Mouse (Mus musculus) embryonic facial prominence, embryonic 11.5 days (tissue): ENCODE measurements at regions not wholly inside any gene's neighbourhood (a gene's known extent, or its start where the extent isn't known, plus 50 kb on each side); places are given as distances from the start of the nearest gene placed in this dataset.

ENCODE experiments used
- ATAC-seq: fragments of 200-750 bp; cut with Nextera tagmentation; replicated peaks from 2 replicates; pipeline ENCODE4 v1.8.0; 2017; ENCODE audit warnings: low read depth; ENCODE audit not compliant: insufficient number of reproducible peaks, low FRiP score, low TSS enrichment
- DNase-seq: peaks from one replicate; pipeline ENCODE4 v3.0.0-alpha.2; 2015; ENCODE audit warnings: low spot score
- H3K27ac ChIP-seq: fragments of 300-500 bp; sonication (generic); replicated peaks from 2 replicates; pipeline ENCODE4 v1.5.1; 2014; ENCODE audit warnings: mild to moderate bottlenecking, low read depth, low read length, control low read depth
- H3K27me3 ChIP-seq: fragments of 300-500 bp; sonication (generic); 2 replicates; pipeline ENCODE4 v1.6.1; 2014; ENCODE audit warnings: mild to moderate bottlenecking, low read length, moderate library complexity, mixed read lengths; ENCODE audit not compliant: control insufficient read depth, insufficient read depth
- H3K36me3 ChIP-seq: fragments of 300-500 bp; sonication (generic); replicated peaks from 2 replicates; pipeline ENCODE4 v1.6.1; 2014; ENCODE audit warnings: low read depth, mild to moderate bottlenecking, low read length, moderate library complexity, mixed read lengths; ENCODE audit not compliant: control insufficient read depth, insufficient read depth
- H3K4me1 ChIP-seq: fragments of 300-500 bp; sonication (generic); 2 replicates; pipeline ENCODE4 v1.6.1; 2014; ENCODE audit warnings: low read length, mixed read lengths; ENCODE audit not compliant: control insufficient read depth, insufficient read depth
- H3K4me2 ChIP-seq: fragments of 300-500 bp; sonication (generic); 2 replicates; pipeline ENCODE4 v1.6.1; 2014; ENCODE audit warnings: low read depth, mild to moderate bottlenecking, control low read depth, low read length, moderate library complexity
- H3K4me3 ChIP-seq: fragments of 300-500 bp; sonication (generic); 2 replicates; pipeline ENCODE4 v1.5.1; 2014; ENCODE audit warnings: low read depth, low read length, control low read depth
- H3K9ac ChIP-seq: fragments of 300-500 bp; sonication (generic); replicated peaks from 2 replicates; pipeline ENCODE4 v1.6.1; 2014; ENCODE audit warnings: mild to moderate bottlenecking, control low read depth, low read length
- H3K9me3 ChIP-seq: fragments of 300-500 bp; sonication (generic); replicated peaks from 2 replicates; pipeline ENCODE4 v1.6.1; 2016; ENCODE audit warnings: mild to moderate bottlenecking, low read length, inconsistent platforms, mixed read lengths; ENCODE audit not compliant: control insufficient read depth
- WGBS: fragments of 180-500 bp; shearing (Covaris S2); extraction: QIAGEN DNeasy Blood & Tissue Kit; methylation state at CpG from one replicate; pipeline ENCODE4 v1.1.7; 2014; 5-methylcytosine and 5-hydroxymethylcytosine counted together

GRCm38 (mm10) chr6:8896822-8897221 lies 51.4 kb upstream of the Nxph1 start:
- Histone ChIP-seq H3K27me3 (no peaks in the 10 kb centered on the region), H3K4me1 (no peaks in the 10 kb centered on the region), H3K9ac (no peak overlapping the region), H3K36me3 (no peaks in the 10 kb centered on the region), H3K4me3 (no peak overlapping the region), H3K9me3 (no peaks in the 10 kb centered on the region), H3K27ac (no peak overlapping the region), H3K4me2 (no peak overlapping the region)
- 59% methylated on average over 5 of the region's 5 CpGs for WGBS
- DNase-seq (no peak), ATAC-seq (no peak)

GRCm38 (mm10) chr6:8897334-8897733 lies 50.9 kb upstream of the Nxph1 start:
- no peak overlapping the region for H3K4me2 ChIP-seq
- DNase-seq (peak; percentile 12), ATAC-seq (no peak)
- WGBS, result 65% methylated on average over 7 of the region's 7 CpGs
- no peaks in the 10 kb centered on the region for H3K9me3 ChIP-seq
- H3K4me3 ChIP-seq, result no peak overlapping the region
- H3K27me3 ChIP-seq, result no peaks in the 10 kb centered on the region
- H3K4me1 ChIP-seq, result no peaks in the 10 kb centered on the region
- no peaks in the 10 kb centered on the region for H3K36me3 ChIP-seq
- H3K9ac ChIP-seq, result no peak overlapping the region
- no peak overlapping the region for H3K27ac ChIP-seq

- H3K36me3 ChIP-seq, result no peaks in the 10 kb centered on the region
- no peak for ATAC-seq
Measured at GRCm38 (mm10) chr6:8898268-8898667, 50.0 kb upstream of the Nxph1 start.

More at GRCm38 (mm10) chr6:8898268-8898667, 50.0 kb upstream of the Nxph1 start:
- Histone ChIP-seq H3K27ac (no peak overlapping the region), H3K9me3 (no peaks in the 10 kb centered on the region), H3K4me1 (no peaks in the 10 kb centered on the region), H3K4me2 (no peak overlapping the region), H3K27me3 (no peaks in the 10 kb centered on the region), H3K4me3 (no peak overlapping the region), H3K9ac (no peak overlapping the region)
- no peak for DNase-seq
- 65% methylated on average over 3 of the region's 3 CpGs for WGBS
